Mouse (Mus musculus) frontal cortex, postnatal 10 days (tissue): ENCODE results near the gene Zbtb37.

Experiments
- DNase-seq, 2 experiments: peaks; one replicate each; pipeline ENCODE4 v3.0.0; 2022; ENCODE audit warnings: low spot score in 2 of 2, mixed read lengths in 1 of 2

The Zbtb37 gene

GRCm38 (mm10) chr1:161034435-161035280 is at the start of gene Zbtb37:
TSS of gene Zbtb37 (minus strand) at chr1:161034849.
- peak; percentile 99 for DNase-seq

- no peak for DNase-seq
Measured at GRCm38 (mm10) chr1:161077243-161077642, 42.6 kb upstream of the Zbtb37 start.

- no peak for DNase-seq
Measured at GRCm38 (mm10) chr1:161076238-161076637, 41.6 kb upstream of the Zbtb37 start.

- DNase-seq = no peak
Measured at GRCm38 (mm10) chr1:161071272-161071620, 36.6 kb upstream of the Zbtb37 start.

- DNase-seq = peak; percentile 94 to 96
Measured at GRCm38 (mm10) chr1:161070352-161071271, 36.0 kb upstream of the Zbtb37 start, which contains the start of the genes Dars2 and Cenpl. TSS of gene Dars2 (minus strand) at chr1:161070658. TSS of gene Cenpl (plus strand) at chr1:161070713.

GRCm38 (mm10) chr1:161063351-161063750 is 28.7 kb upstream of the Zbtb37 start:
- DNase-seq = no peak

- no peak for DNase-seq
Measured at GRCm38 (mm10) chr1:161057164-161057563, 22.5 kb upstream of the Zbtb37 start.

GRCm38 (mm10) chr1:161046972-161047371 is 12.3 kb upstream of the Zbtb37 start:
- DNase-seq = no peak

- no peak for DNase-seq
Measured at GRCm38 (mm10) chr1:161041261-161042020, 6.8 kb upstream of the Zbtb37 start.

GRCm38 (mm10) chr1:161040855-161041254 is 6.2 kb upstream of the Zbtb37 start:
- no peak for DNase-seq

- DNase-seq = no peak
Measured at GRCm38 (mm10) chr1:161040426-161040770, 5.7 kb upstream of the Zbtb37 start.

- DNase-seq = no peak
Measured at GRCm38 (mm10) chr1:161039741-161040425, 5.2 kb upstream of the Zbtb37 start.

GRCm38 (mm10) chr1:161038968-161039721 is 4.5 kb upstream of the Zbtb37 start:
- no peak for DNase-seq

- no peak for DNase-seq
Measured at GRCm38 (mm10) chr1:161038004-161038403, 3.4 kb upstream of the Zbtb37 start.

- no peak for DNase-seq
Measured at GRCm38 (mm10) chr1:161037599-161037998, 3.0 kb upstream of the Zbtb37 start.

GRCm38 (mm10) chr1:161037026-161037425 is 2.4 kb upstream of the Zbtb37 start:
- DNase-seq = no peak

GRCm38 (mm10) chr1:161036411-161036841 is 1.8 kb upstream of the Zbtb37 start:
- DNase-seq = no peak

- DNase-seq = peak in 1 of 2 experiments; percentile 30
Measured at GRCm38 (mm10) chr1:161035786-161036404, 1.2 kb upstream of the Zbtb37 start.

GRCm38 (mm10) chr1:161035281-161035785 is 684 bp upstream of the Zbtb37 start:
- peak in 1 of 2 experiments; percentile 62 for DNase-seq
